Mouse (Mus musculus) MEL (cell line): ENCODE results near the gene Nptn.

Source experiments
- CTCF ChIP-seq, 3 experiments: IDR thresholded peaks in 2 of 3; conservative IDR thresholded peaks in 1 of 3; 2 replicates each; pipeline ENCODE4 v1.5.1; 2011 to 2012; ENCODE audit warnings: low read length in 3 of 3, low read depth in 2 of 3, mild to moderate bottlenecking in 2 of 3, improper control_type of control experiment in 1 of 3, inconsistent platforms in 1 of 3, mixed read lengths in 1 of 3, moderate library complexity in 1 of 3; ENCODE audit not compliant: control insufficient read depth in 1 of 3, insufficient read depth in 1 of 3, poor library complexity in 1 of 3, severe bottlenecking in 1 of 3
- ETS1 ChIP-seq: IDR thresholded peaks from 2 replicates; pipeline ENCODE4 v1.6.1; 2012; ENCODE audit warnings: low read depth, mild to moderate bottlenecking, inconsistent platforms, low read length, improper control_type of control experiment, moderate library complexity
- POLR2A ChIP-seq, 2 experiments: IDR thresholded peaks; 2 replicates each; pipeline ENCODE4 v1.6.1; 2011 to 2012; ENCODE audit warnings: low read length in 2 of 2, mild to moderate bottlenecking in 2 of 2, control low read depth in 1 of 2, improper control_type of control experiment in 1 of 2, low read depth in 1 of 2, moderate library complexity in 1 of 2; ENCODE audit not compliant: control insufficient read depth in 1 of 2, insufficient read depth in 1 of 2, poor library complexity in 1 of 2
- USF1 ChIP-seq: IDR thresholded peaks from 2 replicates; pipeline ENCODE4 v1.6.1; 2014; ENCODE audit warnings: low read depth, mild to moderate bottlenecking, inconsistent platforms, low read length, improper control_type of control experiment, moderate library complexity

GRCm38 (mm10) chr9:58685290-58685689 is 103.2 kb downstream of the Nptn start:
- TF ChIP-seq USF1 = no peak
- TF ChIP-seq POLR2A (IDR thresholded peaks at IDR 0.05; ENCODE audit: control insufficient read depth in 1 of 2, insufficient read depth in 1 of 2, low read depth in 1 of 2, low read length in 2 of 2, poor library complexity in 1 of 2) = no peak
- TF ChIP-seq ETS1 = no peak
- TF ChIP-seq CTCF (IDR thresholded peaks at IDR 0.05 in 2 of 3, conservative IDR thresholded peaks at IDR 0.05 in 1 of 3; ENCODE audit: control insufficient read depth in 1 of 3, insufficient read depth in 1 of 3, low read depth in 2 of 3, low read length in 3 of 3, poor library complexity in 1 of 3, severe bottlenecking in 1 of 3) = no peak
